ENCODE assay signal across 13 mouse cellular contexts in the genomic region with DNA sequence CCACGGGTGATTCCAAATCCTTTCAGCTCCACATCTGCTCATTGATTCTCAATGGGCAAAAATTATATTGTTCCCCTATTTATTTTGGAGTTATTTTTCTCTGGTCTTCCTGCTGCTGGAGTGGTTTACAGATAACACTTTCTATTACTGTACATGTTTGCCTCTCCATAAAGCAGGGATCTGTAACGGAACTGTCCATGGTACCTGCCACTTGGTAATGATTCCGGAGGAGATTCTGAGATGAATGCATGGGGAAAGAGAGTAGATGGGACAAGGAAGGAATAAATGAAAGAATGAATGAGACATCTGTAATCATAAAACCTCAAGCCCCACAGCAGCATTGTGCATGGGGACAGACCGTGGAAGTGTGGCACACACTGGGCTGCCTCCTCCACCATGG.
A peak's percentile ranks its signal among the peaks of the same experiment; 100 is the strongest.
DNase-seq lines count a peak whose midpoint lies in the region; ATAC-seq lines count a peak whose summit lies in the region.
"Had no signal": no experiment of that assay in that cellular context is flagged by ENCODE, and none has a peak within 500 bp of the region (broad histone marks: within the 10 kb centered on the region; RNA-seq: fewer than 3 reads in every experiment).

No protein-coding gene starts in this region.

- WGBS in kidney, embryonic 14.5 days = 63% methylated on average over 4 of the region's 4 CpGs
- 60% methylated on average over 4 of the region's 4 CpGs for WGBS in embryonic facial prominence, embryonic 14.5 days

- H3K4me2 ChIP-seq in kidney, embryonic 14.5 days (replicated peaks; ENCODE audit: low read depth, low read length) = no peak overlapping the region
- no peak overlapping the region for H3K4me2 ChIP-seq in embryonic facial prominence, embryonic 14.5 days (ENCODE audit: low read depth, low read length)
- H3K4me2 ChIP-seq: hindbrain, embryonic 15.5 days had no signal

- no peaks in the 10 kb centered on the region for H3K36me3 ChIP-seq in kidney, embryonic 14.5 days (ENCODE audit: control insufficient read depth, insufficient read depth, low read length)
- no peaks in the 10 kb centered on the region for H3K36me3 ChIP-seq in embryonic facial prominence, embryonic 14.5 days (ENCODE audit: control insufficient read depth, insufficient read depth, low read length)
- H3K36me3 ChIP-seq: G1E; hindbrain, embryonic 15.5 days had no signal

- H3K27me3 ChIP-seq in kidney, embryonic 14.5 days (ENCODE audit: control insufficient read depth, insufficient read depth, low read length) = 0 out of 2 replicates have a peak, but pooled peaks cover 2% of the 10 kb centered on the region
- H3K27me3 ChIP-seq in embryonic facial prominence, embryonic 14.5 days (replicated peaks; ENCODE audit: control insufficient read depth, insufficient read depth, low read length) = 0 out of 2 replicates have a peak, but pooled peaks cover 3% of the 10 kb centered on the region

- no peak for ATAC-seq in kidney, embryonic 14.5 days (ENCODE audit: low FRiP score, low TSS enrichment)
- ATAC-seq in embryonic facial prominence, embryonic 14.5 days (ENCODE audit: low read depth) = no peak
- ATAC-seq: forebrain, embryonic 16.5 days had no signal

- H3K9me3 ChIP-seq in kidney, embryonic 14.5 days (ENCODE audit: control insufficient read depth, low read length) = no peaks in the 10 kb centered on the region
- H3K9me3 ChIP-seq in embryonic facial prominence, embryonic 14.5 days (ENCODE audit: control insufficient read depth, low read length) = no peaks in the 10 kb centered on the region
- H3K9me3 ChIP-seq: G1E; hindbrain, embryonic 15.5 days had no signal

- no peak overlapping the region for H3K4me3 ChIP-seq in kidney, embryonic 14.5 days (ENCODE audit: low read length)
- H3K4me3 ChIP-seq in embryonic facial prominence, embryonic 14.5 days (ENCODE audit: low read depth, low read length) = no peak overlapping the region
- H3K4me3 ChIP-seq: hindbrain, embryonic 15.5 days had no signal

- no peaks in the 10 kb centered on the region for H3K4me1 ChIP-seq in kidney, embryonic 14.5 days (ENCODE audit: control insufficient read depth, insufficient read depth, low read length)
- H3K4me1 ChIP-seq in embryonic facial prominence, embryonic 14.5 days (ENCODE audit: control insufficient read depth, insufficient read depth, low read length) = no peaks in the 10 kb centered on the region

- H3K9ac ChIP-seq in kidney, embryonic 14.5 days (ENCODE audit: low read depth, low read length) = no peak overlapping the region
- no peak overlapping the region for H3K9ac ChIP-seq in embryonic facial prominence, embryonic 14.5 days (ENCODE audit: low read depth, low read length)
- H3K9ac ChIP-seq: hindbrain, embryonic 15.5 days had no signal

- no peak overlapping the region for H3K27ac ChIP-seq in kidney, embryonic 14.5 days (ENCODE audit: low read depth, low read length)
- H3K27ac ChIP-seq in embryonic facial prominence, embryonic 14.5 days (replicated peaks; ENCODE audit: low read depth, low read length) = no peak overlapping the region
- H3K27ac ChIP-seq: hindbrain, embryonic 15.5 days had no signal

- peak; percentile 57 for DNase-seq in kidney, postnatal 10 days
- DNase-seq in 3T3-L1 (ENCODE audit: low read depth, low spot score) (peak; percentile 50), ES-CJ7 (ENCODE audit: low read depth, low spot score) (peak; percentile 12)
- peak; percentile 70 for DNase-seq in embryonic facial prominence, embryonic 14.5 days (ENCODE audit: low spot score)
- DNase-seq in gastrocnemius, adult 8-10 months (ENCODE audit: low spot score in 2 of 2) = no peak
- DNase-seq in layer of hippocampus, postnatal 25 days (ENCODE audit: extremely low spot score in 1 of 2, low spot score in 1 of 2) = no peak
- DNase-seq: cerebellum, adult 18-20 months; liver; thymus, postnatal 25 days had no signal

Comparison
In these comparisons a context has a peak if more than half of its experiments do, and no peak if none do; other contexts are left out.
1. DNase-seq: peak in kidney, postnatal 10 days (single experiment), 3T3-L1 (single experiment), ES-CJ7 (single experiment) and embryonic facial prominence, embryonic 14.5 days (single experiment); none in gastrocnemius, adult 8-10 months (0 of 2) and layer of hippocampus, postnatal 25 days (0 of 2).